Mouse (Mus musculus): ENCODE results near the gene Pitpnm2. TPM values are rescaled to one million over a fixed set of nuclear protein-coding genes. Genes with fewer than 3 reads are reported as not detected.

Gene Pitpnm2
- total RNA-seq, 2 experiments from 2014 or later, result 50.0 to 57.2 TPM

GRCm38 (mm10) chr5:124247986-124248626, 1.5 kb downstream of the Pitpnm2 start:
- DNase-seq, result peak; percentile 40 to 59

- DNase-seq, result no peak
These were observed 2.3 kb downstream of the Pitpnm2 start for GRCm38 (mm10) chr5:124247296-124247695.

- peak in 1 of 2 experiments; percentile 53 for DNase-seq
These were observed 4.7 kb downstream of the Pitpnm2 start for GRCm38 (mm10) chr5:124244885-124245284.

GRCm38 (mm10) chr5:124244449-124244848, 5.1 kb downstream of the Pitpnm2 start:
- no peak for DNase-seq

- DNase-seq, result no peak
These were observed 6.2 kb downstream of the Pitpnm2 start for GRCm38 (mm10) chr5:124243236-124243901.

GRCm38 (mm10) chr5:124241686-124242444, 7.7 kb downstream of the Pitpnm2 start:
- DNase-seq, result no peak

- DNase-seq, result no peak
These were observed 8.5 kb downstream of the Pitpnm2 start for GRCm38 (mm10) chr5:124240841-124241685.

GRCm38 (mm10) chr5:124236180-124236579, 13.4 kb downstream of the Pitpnm2 start:
- no peak for DNase-seq

GRCm38 (mm10) chr5:124234778-124235177, 14.8 kb downstream of the Pitpnm2 start:
- no peak for DNase-seq

GRCm38 (mm10) chr5:124233874-124234661, 15.5 kb downstream of the Pitpnm2 start:
- no peak for DNase-seq

- DNase-seq, result no peak
These were observed 16.5 kb downstream of the Pitpnm2 start for GRCm38 (mm10) chr5:124233144-124233465.

GRCm38 (mm10) chr5:124232360-124233143, 17.0 kb downstream of the Pitpnm2 start:
- DNase-seq, result no peak

- no peak for DNase-seq
These were observed 19.1 kb downstream of the Pitpnm2 start for GRCm38 (mm10) chr5:124230461-124230860.

GRCm38 (mm10) chr5:124227193-124227592, 22.4 kb downstream of the Pitpnm2 start:
- DNase-seq, result no peak

GRCm38 (mm10) chr5:124226494-124226893, 23.1 kb downstream of the Pitpnm2 start:
- peak; percentile 63 to 68 for DNase-seq

GRCm38 (mm10) chr5:124225891-124226290, 23.7 kb downstream of the Pitpnm2 start:
- no peak for DNase-seq

GRCm38 (mm10) chr5:124224321-124225092, 25.1 kb downstream of the Pitpnm2 start:
- DNase-seq, result no peak

- no peak for DNase-seq
These were observed 26.0 kb downstream of the Pitpnm2 start for GRCm38 (mm10) chr5:124223574-124223973.

- DNase-seq, result peak in 1 of 2 experiments; percentile 52
These were observed 26.9 kb downstream of the Pitpnm2 start for GRCm38 (mm10) chr5:124222696-124223095.

- DNase-seq, result no peak
These were observed 27.9 kb downstream of the Pitpnm2 start for GRCm38 (mm10) chr5:124221736-124222040.
